19 mouse cellular contexts compared by ENCODE assay signal in genomic region chr1:167368513-167368912, GRCm38 (mm10). TPM values are rescaled to one million over a fixed set of nuclear protein-coding genes. Genes with fewer than 3 reads are reported as not detected.
DNase-seq lines count a peak whose midpoint lies in the region; ATAC-seq and TF ChIP-seq lines count a peak whose summit lies in the region.
"Had no signal": no experiment of that assay in that cellular context is flagged by ENCODE, and none has a peak within 500 bp of the region (broad histone marks: within the 10 kb centered on the region; RNA-seq: fewer than 3 reads in every experiment).

No protein-coding gene starts in this region.

- WGBS in heart, embryonic 11.5 days (ENCODE audit: insufficient replicate concordance) = 67% methylated on average over 7 of the region's 7 CpGs
- WGBS in liver, embryonic 12.5 days (ENCODE audit: insufficient replicate concordance) = 36% methylated on average over 7 of the region's 7 CpGs
- 73% methylated on average over 7 of the region's 7 CpGs for WGBS in olfactory bulb, adult 2 months

- no peaks in the 10 kb centered on the region for H3K4me1 ChIP-seq in heart, embryonic 11.5 days (ENCODE audit: control insufficient read depth, insufficient read depth, low read length)
- peaks cover 67% of the 10 kb centered on the region for H3K4me1 ChIP-seq in liver, embryonic 12.5 days
- H3K4me1 ChIP-seq in olfactory bulb, adult 2 months (ENCODE audit: control insufficient read depth, insufficient read depth, low read length) = peaks cover 19% of the 10 kb centered on the region
- H3K4me1 ChIP-seq: embryonic facial prominence, embryonic 13.5 days; forebrain, embryonic 12.5 days; hindbrain, embryonic 15.5 days; limb, embryonic 13.5 days; neural tube, embryonic 15.5 days had no signal

- TF ChIP-seq CTCF in olfactory bulb, adult 2 months (IDR thresholded peaks at IDR 0.05; ENCODE audit: insufficient read depth, low read depth, low read length) = no peak

- H3K36me3 ChIP-seq in heart, embryonic 11.5 days (ENCODE audit: control insufficient read depth, insufficient read depth, low read length) = peaks cover 8% of the 10 kb centered on the region
- peaks cover 99% of the 10 kb centered on the region for H3K36me3 ChIP-seq in liver, embryonic 12.5 days

- no peak for DNase-seq in heart, adult 8-10 months (ENCODE audit: low spot score)
- DNase-seq in cerebellum, adult 11 months = no peak
- no peak for DNase-seq in cerebellum, adult 9-10 months
- DNase-seq in heart, postnatal 14 days = no peak
- DNase-seq: adrenal gland, postnatal 14 days; cerebellum, postnatal 25 days; heart, adult 18-20 months; thymus, adult 18-20 months had no signal

- peak; percentile 60; the same call in 1 of the 2 replicates for ATAC-seq in heart, embryonic 11.5 days (replicated peaks; ENCODE audit: insufficient number of reproducible peaks, low FRiP score, low TSS enrichment)
- peak; percentile 63; the same call in 1 of the 2 replicates for ATAC-seq in common myeloid progenitor, adult 5-6 weeks (replicated peaks; ENCODE audit: low read depth, poor library complexity, severe bottlenecking)
- peak; percentile 89 for ATAC-seq in liver, embryonic 12.5 days
- ATAC-seq: lung, postnatal 0 days had no signal

- H3K4me3 ChIP-seq in heart, embryonic 11.5 days (ENCODE audit: low read depth, low read length) = no peak overlapping the region
- H3K4me3 ChIP-seq in liver, embryonic 12.5 days = 0 out of 2 replicates have a peak overlapping the region, but pooled peaks have one; percentile 0
- no peak overlapping the region for H3K4me3 ChIP-seq in olfactory bulb, adult 2 months (ENCODE audit: insufficient read depth, low read depth, low read length)
- H3K4me3 ChIP-seq: embryonic facial prominence, embryonic 13.5 days; forebrain, embryonic 12.5 days; hindbrain, embryonic 15.5 days; layer of hippocampus, adult 2 months; limb, embryonic 13.5 days; neural tube, embryonic 15.5 days had no signal

- no peaks in the 10 kb centered on the region for H3K9me3 ChIP-seq in heart, embryonic 11.5 days (replicated peaks; ENCODE audit: control insufficient read depth, low read length)
- no peaks in the 10 kb centered on the region for H3K9me3 ChIP-seq in liver, embryonic 12.5 days (replicated peaks)
- H3K9me3 ChIP-seq: embryonic facial prominence, embryonic 13.5 days; forebrain, embryonic 12.5 days; hindbrain, embryonic 15.5 days; limb, embryonic 13.5 days; neural tube, embryonic 15.5 days had no signal

- intact Hi-C loops in heart, postnatal 14 days (cut with DNase I) = no loop called here

- no peaks in the 10 kb centered on the region for H3K27me3 ChIP-seq in heart, embryonic 11.5 days (ENCODE audit: control insufficient read depth, insufficient read depth, low read length)
- no peaks in the 10 kb centered on the region for H3K27me3 ChIP-seq in liver, embryonic 12.5 days (replicated peaks)
- H3K27me3 ChIP-seq: embryonic facial prominence, embryonic 13.5 days; forebrain, embryonic 12.5 days; hindbrain, embryonic 15.5 days; limb, embryonic 13.5 days; neural tube, embryonic 15.5 days had no signal

- no peak overlapping the region for H3K4me2 ChIP-seq in heart, embryonic 11.5 days
- peak overlapping the region; percentile 43 for H3K4me2 ChIP-seq in liver, embryonic 12.5 days
- H3K4me2 ChIP-seq: embryonic facial prominence, embryonic 13.5 days; forebrain, embryonic 12.5 days; hindbrain, embryonic 15.5 days; limb, embryonic 13.5 days; neural tube, embryonic 15.5 days had no signal

- H3K9ac ChIP-seq in heart, embryonic 11.5 days (ENCODE audit: low read depth, low read length) = no peak overlapping the region
- peak overlapping the region; percentile 47 for H3K9ac ChIP-seq in liver, embryonic 12.5 days
- H3K9ac ChIP-seq: embryonic facial prominence, embryonic 13.5 days; forebrain, embryonic 12.5 days; hindbrain, embryonic 15.5 days; limb, embryonic 13.5 days had no signal

- H3K27ac ChIP-seq in heart, embryonic 11.5 days (ENCODE audit: low read depth, low read length) = no peak overlapping the region
- H3K27ac ChIP-seq in liver, embryonic 12.5 days = peak overlapping the region; percentile 92
- peak overlapping the region; percentile 9; the same call in 1 of the 2 replicates for H3K27ac ChIP-seq in olfactory bulb, adult 2 months (ENCODE audit: insufficient read depth, low read depth, low read length)
- H3K27ac ChIP-seq: embryonic facial prominence, embryonic 13.5 days; forebrain, embryonic 12.5 days; hindbrain, embryonic 15.5 days; layer of hippocampus, adult 2 months; limb, embryonic 13.5 days; neural tube, embryonic 15.5 days had no signal

- TF ChIP-seq POLR2A in olfactory bulb, adult 2 months (IDR thresholded peaks at IDR 0.05; ENCODE audit: insufficient read depth, low read depth, low read length) = no peak

RNA-seq across cellular contexts. Expression of gene Aldh9a1, which starts 18.7 kb away (rescaled TPM):
- polyA plus RNA-seq in heart, embryonic 11.5 days (2014; fragmentation: Nextera tagmentation; extraction: Ambion mirVana) = 35.6 and 35.7 TPM in 2 replicates
- total RNA-seq in heart, adult 8-10 months (2022) = 10 to 100 TPM; 15.1 to 27.6 (median 20.4) TPM
- 41.5 and 48.7 TPM in 2 replicates for total RNA-seq in common myeloid progenitor, adult 5-6 weeks (2017)
- polyA plus RNA-seq in liver, embryonic 12.5 days (2016; fragmentation: Nextera tagmentation; extraction: Ambion mirVana) = 94.4 and 99.5 TPM in 2 replicates
- polyA plus RNA-seq in olfactory bulb, adult 2 months (2012; ENCODE audit: insufficient read depth, insufficient read length, low replicate concordance, missing spikeins) = not detected in 2 replicates
- 10 to 100 TPM; 25.0 to 30.4 TPM for total RNA-seq in heart, postnatal 14 days (2021)

RNA-seq across cellular contexts. Expression of gene Mgst3, which starts 25.1 kb away (rescaled TPM):
- 179 and 182 TPM in 2 replicates for polyA plus RNA-seq in heart, embryonic 11.5 days (2014; fragmentation: Nextera tagmentation; extraction: Ambion mirVana)
- 100 to 1,000 TPM; 345 to 380 (median 359) TPM for total RNA-seq in heart, adult 8-10 months (2022)
- 10.4 and 10.7 TPM in 2 replicates for total RNA-seq in common myeloid progenitor, adult 5-6 weeks (2017)
- 388 and 396 TPM in 2 replicates for polyA plus RNA-seq in liver, embryonic 12.5 days (2016; fragmentation: Nextera tagmentation; extraction: Ambion mirVana)
- not detected in 2 replicates for polyA plus RNA-seq in olfactory bulb, adult 2 months (2012; ENCODE audit: insufficient read depth, insufficient read length, low replicate concordance, missing spikeins)
- 100 to 1,000 TPM; 217 to 220 TPM for total RNA-seq in heart, postnatal 14 days (2021)

Comparison
In these comparisons a context has a peak if more than half of its experiments do, and no peak if none do; other contexts are left out.
1. RNA of gene Mgst3, which starts 25.1 kb away (total RNA-seq): 345 to 380 TPM in heart, adult 8-10 months and 217 to 220 TPM in heart, postnatal 14 days; 10.4 to 10.7 TPM in common myeloid progenitor, adult 5-6 weeks; every median in the first group is over 10 times any median in the second.
2. Peak in every context shown above with its lines, with median percentiles within 50 percentile points of each other: ATAC-seq.